Comparison of ENCODE assay signal across 9 mouse cellular contexts in the genomic region with DNA sequence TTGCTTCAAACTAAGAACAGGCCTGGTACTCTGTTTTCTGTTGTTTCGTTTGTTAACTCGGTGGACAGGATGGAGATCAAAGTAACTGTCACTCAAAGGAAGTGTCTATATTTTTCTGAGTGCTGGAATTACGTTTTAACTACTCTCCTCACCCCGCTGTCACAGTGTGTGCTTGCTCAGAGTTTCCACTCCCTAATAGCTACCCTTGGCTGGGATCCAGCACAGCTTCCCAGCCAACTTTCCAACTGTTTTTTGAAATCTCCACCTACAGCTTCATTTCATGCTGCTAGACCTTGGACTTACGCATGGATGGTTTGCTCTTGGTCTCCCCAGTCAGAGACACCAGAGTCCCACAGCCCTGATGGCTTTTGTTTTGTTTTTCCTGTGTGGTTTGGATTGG.
DNase-seq lines count a peak whose midpoint lies in the region; ATAC-seq lines count a peak whose summit lies in the region.
"Had no signal": no experiment of that assay in that cellular context is flagged by ENCODE, and none has a peak within 500 bp of the region (broad histone marks: within the 10 kb centered on the region; RNA-seq: fewer than 3 reads in every experiment).

No protein-coding gene starts in this region.

- H3K4me2 ChIP-seq in embryonic facial prominence, embryonic 13.5 days, result no peak overlapping the region
- H3K4me2 ChIP-seq in heart, embryonic 12.5 days, result no peak overlapping the region

- H3K4me1 ChIP-seq in embryonic facial prominence, embryonic 13.5 days, result peaks cover 37% of the 10 kb centered on the region
- H3K4me1 ChIP-seq in heart, embryonic 12.5 days (replicated peaks), result peaks cover 50% of the 10 kb centered on the region

- WGBS in embryonic facial prominence, embryonic 13.5 days, result 20% methylated on average over 5 of the region's 5 CpGs
- 16% methylated on average over 5 of the region's 5 CpGs for WGBS in heart, embryonic 12.5 days

- intact Hi-C loops in left cerebral cortex, postnatal 10 days (cut with DNase I), result no loop called here

- ATAC-seq in embryonic facial prominence, embryonic 13.5 days (ENCODE audit: insufficient number of reproducible peaks, insufficient read depth, low FRiP score, low TSS enrichment, low read depth), result no peak
- peak; percentile 80 for ATAC-seq in heart, embryonic 12.5 days (ENCODE audit: insufficient number of reproducible peaks, low FRiP score)
- ATAC-seq: Patski had no signal

- H3K9me3 ChIP-seq in embryonic facial prominence, embryonic 13.5 days, result no peaks in the 10 kb centered on the region
- no peaks in the 10 kb centered on the region for H3K9me3 ChIP-seq in heart, embryonic 12.5 days (replicated peaks)

- peak overlapping the region; percentile 72 for H3K27ac ChIP-seq in embryonic facial prominence, embryonic 13.5 days
- H3K27ac ChIP-seq in heart, embryonic 12.5 days (ENCODE audit: poor library complexity, severe bottlenecking), result peak overlapping the region; percentile 89

- H3K36me3 ChIP-seq in embryonic facial prominence, embryonic 13.5 days, result no peaks in the 10 kb centered on the region
- H3K36me3 ChIP-seq in heart, embryonic 12.5 days, result no peaks in the 10 kb centered on the region

- peak; percentile 15 to 61 for DNase-seq in left cerebral cortex, postnatal 10 days (ENCODE audit: extremely low spot score in 1 of 2, low spot score in 2 of 2)
- DNase-seq in left cerebral cortex, adult 8-10 months (ENCODE audit: low spot score in 2 of 2), result no peak
- DNase-seq in kidney, postnatal 4 days, result peak; percentile 77 to 83
- peak; percentile 78 to 83 for DNase-seq in lung, postnatal 4 days
- DNase-seq in c-Kit-positive CD71-positive TER-119-positive erythroid progenitor cells, embryonic 14.5 days (ENCODE audit: low spot score), result no peak
- DNase-seq in cerebellum, adult 9-11 months, result no peak

- H3K4me3 ChIP-seq in embryonic facial prominence, embryonic 13.5 days, result no peak overlapping the region
- no peak overlapping the region for H3K4me3 ChIP-seq in heart, embryonic 12.5 days

- H3K9ac ChIP-seq in embryonic facial prominence, embryonic 13.5 days, result no peak overlapping the region
- no peak overlapping the region for H3K9ac ChIP-seq in heart, embryonic 12.5 days

- H3K27me3 ChIP-seq in embryonic facial prominence, embryonic 13.5 days, result no peaks in the 10 kb centered on the region
- H3K27me3 ChIP-seq in heart, embryonic 12.5 days (replicated peaks), result no peaks in the 10 kb centered on the region
- H3K27me3 ChIP-seq: Patski had no signal

Comparison
In these comparisons a context has a peak if more than half of its experiments do, and no peak if none do; other contexts are left out.
1. DNase-seq: peak in left cerebral cortex, postnatal 10 days (2 of 2), kidney, postnatal 4 days (2 of 2) and lung, postnatal 4 days (2 of 2); none in left cerebral cortex, adult 8-10 months (0 of 2), c-Kit-positive CD71-positive TER-119-positive erythroid progenitor cells, embryonic 14.5 days (single experiment) and cerebellum, adult 9-11 months (single experiment).